Mouse (Mus musculus): ENCODE measurements around the gene Slc27a1. TPM values are rescaled to one million over a fixed set of nuclear protein-coding genes. Genes with fewer than 3 reads are reported as not detected.
"Not testable (repeated sequence)": the region's sequence is repeated elsewhere in the genome, so short reads cannot be mapped to it uniquely, and the experiment has no call there.

Gene Slc27a1
- 16.7 and 18.0 TPM in 2 replicates for polyA plus RNA-seq (2014; fragmentation: Nextera tagmentation; extraction: Ambion mirVana)

- Histone ChIP-seq H3K36me3 (ENCODE audit: control insufficient read depth, insufficient read depth, low read length) (no peaks in the 10 kb centered on the region), H3K4me3 (ENCODE audit: low read depth, low read length) (peak within 1 kb of the TSS; percentile 65), H3K27ac (replicated peaks; ENCODE audit: low read depth, low read length) (peak within 1 kb of the TSS; percentile 50; the same call in 1 of the 2 replicates), H3K27me3 (ENCODE audit: control insufficient read depth, insufficient read depth, low read length) (peaks cover 14% of the 10 kb centered on the region; the same call in 1 of the 2 replicates), H3K9me3 (ENCODE audit: control insufficient read depth, low read length) (peaks cover 4% of the 10 kb centered on the region; the same call in 1 of the 2 replicates), H3K4me1 (ENCODE audit: control insufficient read depth, insufficient read depth, low read length) (peaks cover 8% of the 10 kb centered on the region; the same call in 1 of the 2 replicates), H3K9ac (ENCODE audit: low read length) (peak within 1 kb of the TSS; percentile 48; the same call in 1 of the 2 replicates), H3K4me2 (ENCODE audit: low read depth, severe bottlenecking) (peak within 1 kb of the TSS; percentile 86)
- DNase-seq (ENCODE audit: low spot score) = no peak
- WGBS = 7% methylated on average over 13 of the region's 13 CpGs
- ATAC-seq (ENCODE audit: insufficient number of reproducible peaks, low FRiP score, low TSS enrichment, low read depth) = no peak
These were observed at the start of gene Slc27a1 for GRCm38 (mm10) chr8:71568387-71568937. Slc27a1 (plus strand) TSS chr8:71568882.

GRCm38 (mm10) chr8:71519037-71519825, 49.5 kb upstream of the Slc27a1 start:
- WGBS = 42% methylated on average over 9 of the region's 10 CpGs

GRCm38 (mm10) chr8:71521634-71522033, 47.0 kb upstream of the Slc27a1 start:
- H3K9ac ChIP-seq (ENCODE audit: low read length) = no peak overlapping the region
- peaks cover 3% of the 10 kb centered on the region; the same call in 1 of the 2 replicates for H3K4me1 ChIP-seq (ENCODE audit: control insufficient read depth, insufficient read depth, low read length)
- WGBS = 6% methylated on average over 17 of the region's 17 CpGs
- no peak overlapping the region for H3K4me2 ChIP-seq (ENCODE audit: low read depth, severe bottlenecking)
- no peak overlapping the region for H3K27ac ChIP-seq (replicated peaks; ENCODE audit: low read depth, low read length)
- peak; percentile 78 for ATAC-seq (ENCODE audit: insufficient number of reproducible peaks, low FRiP score, low TSS enrichment, low read depth)
- no peaks in the 10 kb centered on the region for H3K36me3 ChIP-seq (ENCODE audit: control insufficient read depth, insufficient read depth, low read length)
- peak; percentile 98 for DNase-seq (ENCODE audit: low spot score)
- H3K9me3 ChIP-seq (ENCODE audit: control insufficient read depth, low read length) = no peaks in the 10 kb centered on the region
- H3K27me3 ChIP-seq (ENCODE audit: control insufficient read depth, insufficient read depth, low read length) = peaks cover 15% of the 10 kb centered on the region
- H3K4me3 ChIP-seq (ENCODE audit: low read depth, low read length) = no peak overlapping the region

More at GRCm38 (mm10) chr8:71519037-71519825, 49.5 kb upstream of the Slc27a1 start:
- H3K4me1 ChIP-seq (ENCODE audit: control insufficient read depth, insufficient read depth, low read length); H3K27ac ChIP-seq (replicated peaks; ENCODE audit: low read depth, low read length); H3K4me2 ChIP-seq (ENCODE audit: low read depth, severe bottlenecking); H3K9me3 ChIP-seq (ENCODE audit: control insufficient read depth, low read length); H3K9ac ChIP-seq (ENCODE audit: low read length); H3K27me3 ChIP-seq (ENCODE audit: control insufficient read depth, insufficient read depth, low read length); ATAC-seq (ENCODE audit: insufficient number of reproducible peaks, low FRiP score, low TSS enrichment, low read depth); H3K36me3 ChIP-seq (ENCODE audit: control insufficient read depth, insufficient read depth, low read length); H3K4me3 ChIP-seq (ENCODE audit: low read depth, low read length): not testable (repeated sequence)
- DNase-seq (ENCODE audit: low spot score) = peak; percentile 83

GRCm38 (mm10) chr8:71525226-71526050, 43.2 kb upstream of the Slc27a1 start, which contains the start of gene Ccdc194:
Ccdc194 (minus strand) TSS chr8:71525711.
- Histone ChIP-seq H3K36me3 (ENCODE audit: control insufficient read depth, insufficient read depth, low read length) (no peaks in the 10 kb centered on the region), H3K4me3 (ENCODE audit: low read depth, low read length) (peak within 1 kb of the TSS; percentile 22), H3K4me1 (ENCODE audit: control insufficient read depth, insufficient read depth, low read length) (peaks cover 3% of the 10 kb centered on the region; the same call in 1 of the 2 replicates), H3K9me3 (ENCODE audit: control insufficient read depth, low read length) (no peaks in the 10 kb centered on the region), H3K27me3 (ENCODE audit: control insufficient read depth, insufficient read depth, low read length) (peaks cover 15% of the 10 kb centered on the region), H3K27ac (replicated peaks; ENCODE audit: low read depth, low read length) (no peak within 1 kb of the TSS), H3K4me2 (ENCODE audit: low read depth, severe bottlenecking) (peak within 1 kb of the TSS; percentile 27; the same call in 1 of the 2 replicates), H3K9ac (ENCODE audit: low read length) (peak within 1 kb of the TSS; percentile 14; the same call in 1 of the 2 replicates)
- peak; percentile 56 for DNase-seq (ENCODE audit: low spot score)
- 5% methylated on average over 46 of the region's 46 CpGs for WGBS
- no peak for ATAC-seq (ENCODE audit: insufficient number of reproducible peaks, low FRiP score, low TSS enrichment, low read depth)

GRCm38 (mm10) chr8:71526272-71526671, 42.4 kb upstream of the Slc27a1 start:
- DNase-seq (ENCODE audit: low spot score) (peak; percentile 43), ATAC-seq (ENCODE audit: insufficient number of reproducible peaks, low FRiP score, low TSS enrichment, low read depth) (no peak)
- Histone ChIP-seq H3K9me3 (ENCODE audit: control insufficient read depth, low read length) (no peaks in the 10 kb centered on the region), H3K27me3 (ENCODE audit: control insufficient read depth, insufficient read depth, low read length) (peaks cover 15% of the 10 kb centered on the region), H3K4me3 (ENCODE audit: low read depth, low read length) (no peak overlapping the region), H3K4me1 (ENCODE audit: control insufficient read depth, insufficient read depth, low read length) (peaks cover 3% of the 10 kb centered on the region; the same call in 1 of the 2 replicates), H3K9ac (ENCODE audit: low read length) (no peak overlapping the region), H3K36me3 (ENCODE audit: control insufficient read depth, insufficient read depth, low read length) (no peaks in the 10 kb centered on the region), H3K4me2 (ENCODE audit: low read depth, severe bottlenecking) (no peak overlapping the region), H3K27ac (replicated peaks; ENCODE audit: low read depth, low read length) (no peak overlapping the region)
- WGBS = 8% methylated on average over 6 of the region's 6 CpGs

GRCm38 (mm10) chr8:71527162-71527870, 41.4 kb upstream of the Slc27a1 start:
- Histone ChIP-seq H3K9me3 (ENCODE audit: control insufficient read depth, low read length) (no peaks in the 10 kb centered on the region), H3K4me3 (ENCODE audit: low read depth, low read length) (no peak overlapping the region), H3K27me3 (ENCODE audit: control insufficient read depth, insufficient read depth, low read length) (peaks cover 15% of the 10 kb centered on the region), H3K9ac (ENCODE audit: low read length) (no peak overlapping the region), H3K4me2 (ENCODE audit: low read depth, severe bottlenecking) (no peak overlapping the region), H3K27ac (replicated peaks; ENCODE audit: low read depth, low read length) (no peak overlapping the region), H3K36me3 (ENCODE audit: control insufficient read depth, insufficient read depth, low read length) (no peaks in the 10 kb centered on the region), H3K4me1 (ENCODE audit: control insufficient read depth, insufficient read depth, low read length) (peaks cover 3% of the 10 kb centered on the region; the same call in 1 of the 2 replicates)
- 46% methylated on average over 3 of the region's 3 CpGs for WGBS
- ATAC-seq (ENCODE audit: insufficient number of reproducible peaks, low FRiP score, low TSS enrichment, low read depth) = no peak
- no peak for DNase-seq (ENCODE audit: low spot score)

- Histone ChIP-seq H3K4me2 (ENCODE audit: low read depth, severe bottlenecking) (no peak overlapping the region), H3K27me3 (ENCODE audit: control insufficient read depth, insufficient read depth, low read length) (peaks cover 15% of the 10 kb centered on the region)
- no peak for DNase-seq (ENCODE audit: low spot score)
These were observed 40.2 kb upstream of the Slc27a1 start for GRCm38 (mm10) chr8:71528362-71529073.

More at GRCm38 (mm10) chr8:71528362-71529073, 40.2 kb upstream of the Slc27a1 start:
- WGBS = 85% methylated on average over 11 of the region's 11 CpGs
- Histone ChIP-seq H3K9ac (ENCODE audit: low read length) (no peak overlapping the region), H3K4me3 (ENCODE audit: low read depth, low read length) (no peak overlapping the region), H3K9me3 (ENCODE audit: control insufficient read depth, low read length) (no peaks in the 10 kb centered on the region), H3K36me3 (ENCODE audit: control insufficient read depth, insufficient read depth, low read length) (no peaks in the 10 kb centered on the region), H3K4me1 (ENCODE audit: control insufficient read depth, insufficient read depth, low read length) (peaks cover 3% of the 10 kb centered on the region; the same call in 1 of the 2 replicates), H3K27ac (replicated peaks; ENCODE audit: low read depth, low read length) (peak overlapping the region; percentile 42; the same call in 1 of the 2 replicates)
- ATAC-seq (ENCODE audit: insufficient number of reproducible peaks, low FRiP score, low TSS enrichment, low read depth) = no peak
